10 mouse cellular contexts compared by ENCODE assay signal in genomic region chr7:111588291-111588781, GRCm38 (mm10).
DNase-seq lines count a peak whose midpoint lies in the region; ATAC-seq lines count a peak whose summit lies in the region.
"Had no signal": no experiment of that assay in that cellular context is flagged by ENCODE, and none has a peak within 500 bp of the region (broad histone marks: within the 10 kb centered on the region; RNA-seq: fewer than 3 reads in every experiment).

No protein-coding gene starts in this region.

- 0 out of 2 replicates have a peak, but pooled peaks have one; percentile 38 for ATAC-seq in hindbrain, embryonic 15.5 days (ENCODE audit: low FRiP score, low read depth)
- no peak for ATAC-seq in hindbrain, embryonic 11.5 days (ENCODE audit: low FRiP score)
- ATAC-seq: intestine, embryonic 16.5 days had no signal

- H3K4me2 ChIP-seq in hindbrain, embryonic 15.5 days, result no peak overlapping the region
- H3K4me2 ChIP-seq in hindbrain, embryonic 11.5 days (replicated peaks; ENCODE audit: low read depth, low read length), result no peak overlapping the region
- H3K4me2 ChIP-seq: midbrain, embryonic 12.5 days had no signal

- H3K4me3 ChIP-seq in hindbrain, embryonic 15.5 days, result no peak overlapping the region
- H3K4me3 ChIP-seq in hindbrain, embryonic 11.5 days (ENCODE audit: low read depth, low read length), result no peak overlapping the region
- H3K4me3 ChIP-seq in brown adipose tissue, adult 24 weeks (ENCODE audit: insufficient read depth, low read depth, low read length), result no peak overlapping the region
- H3K4me3 ChIP-seq: midbrain, embryonic 12.5 days had no signal

- 58% methylated on average over 4 of the region's 4 CpGs for WGBS in hindbrain, embryonic 15.5 days
- WGBS in hindbrain, embryonic 11.5 days, result 80% methylated on average over 4 of the region's 4 CpGs

- H3K9me3 ChIP-seq in hindbrain, embryonic 15.5 days, result no peaks in the 10 kb centered on the region
- H3K9me3 ChIP-seq in hindbrain, embryonic 11.5 days (ENCODE audit: control insufficient read depth, low read length), result no peaks in the 10 kb centered on the region
- H3K9me3 ChIP-seq: midbrain, embryonic 12.5 days had no signal

- no peaks in the 10 kb centered on the region for H3K36me3 ChIP-seq in hindbrain, embryonic 15.5 days
- no peaks in the 10 kb centered on the region for H3K36me3 ChIP-seq in hindbrain, embryonic 11.5 days (ENCODE audit: control insufficient read depth, insufficient read depth, low read length)
- H3K36me3 ChIP-seq: midbrain, embryonic 12.5 days had no signal

- DNase-seq in hindbrain, embryonic 11.5 days (ENCODE audit: low spot score), result no peak
- peak; percentile 85 to 88 for DNase-seq in cerebellum, postnatal 25 days
- DNase-seq in kidney, postnatal 36 days, result peak; percentile 20 to 26
- no peak for DNase-seq in thymus, postnatal 0 days (ENCODE audit: low spot score)
- DNase-seq in embryo, embryonic 10 days (ENCODE audit: low spot score), result no peak
- no peak for DNase-seq in thymus, postnatal 4 days

- H3K27ac ChIP-seq in hindbrain, embryonic 15.5 days (replicated peaks), result peak overlapping the region; percentile 47; the same call in 1 of the 2 replicates
- no peak overlapping the region for H3K27ac ChIP-seq in hindbrain, embryonic 11.5 days (ENCODE audit: low read depth, low read length)
- H3K27ac ChIP-seq in brown adipose tissue, adult 24 weeks (replicated peaks; ENCODE audit: low read depth, low read length), result peak overlapping the region; percentile 31
- H3K27ac ChIP-seq: midbrain, embryonic 12.5 days had no signal

- H3K9ac ChIP-seq in hindbrain, embryonic 15.5 days, result no peak overlapping the region
- no peak overlapping the region for H3K9ac ChIP-seq in hindbrain, embryonic 11.5 days (ENCODE audit: low read depth, low read length)
- H3K9ac ChIP-seq: midbrain, embryonic 12.5 days had no signal

- no peaks in the 10 kb centered on the region for H3K4me1 ChIP-seq in hindbrain, embryonic 15.5 days (replicated peaks)
- no peaks in the 10 kb centered on the region for H3K4me1 ChIP-seq in hindbrain, embryonic 11.5 days (replicated peaks; ENCODE audit: control insufficient read depth, insufficient read depth, low read length)
- peaks cover 20% of the 10 kb centered on the region for H3K4me1 ChIP-seq in brown adipose tissue, adult 24 weeks (ENCODE audit: control insufficient read depth, insufficient read depth, insufficient read length, low read length)
- H3K4me1 ChIP-seq: midbrain, embryonic 12.5 days had no signal

- H3K27me3 ChIP-seq in hindbrain, embryonic 15.5 days, result no peaks in the 10 kb centered on the region
- H3K27me3 ChIP-seq in hindbrain, embryonic 11.5 days (ENCODE audit: control insufficient read depth, insufficient read depth, low read length), result no peaks in the 10 kb centered on the region
- H3K27me3 ChIP-seq: midbrain, embryonic 12.5 days had no signal

Comparison
In these comparisons a context has a peak if more than half of its experiments do, and no peak if none do; other contexts are left out.
1. DNase-seq: peak in cerebellum, postnatal 25 days (2 of 2) and kidney, postnatal 36 days (2 of 2); none in hindbrain, embryonic 11.5 days (single experiment), thymus, postnatal 0 days (single experiment), embryo, embryonic 10 days (single experiment) and thymus, postnatal 4 days (single experiment).